Mouse (Mus musculus): ENCODE measurements at regions not wholly inside any gene's neighbourhood (a gene's known extent, or its start where the extent isn't known, plus 50 kb on each side); places are given as distances from the start of the nearest gene placed in this dataset.
A peak's percentile ranks its signal among the peaks of the same experiment; 100 is the strongest.
"Not testable (repeated sequence)": the region's sequence is repeated elsewhere in the genome, so short reads cannot be mapped to it uniquely, and the experiment has no call there.

DNA sequence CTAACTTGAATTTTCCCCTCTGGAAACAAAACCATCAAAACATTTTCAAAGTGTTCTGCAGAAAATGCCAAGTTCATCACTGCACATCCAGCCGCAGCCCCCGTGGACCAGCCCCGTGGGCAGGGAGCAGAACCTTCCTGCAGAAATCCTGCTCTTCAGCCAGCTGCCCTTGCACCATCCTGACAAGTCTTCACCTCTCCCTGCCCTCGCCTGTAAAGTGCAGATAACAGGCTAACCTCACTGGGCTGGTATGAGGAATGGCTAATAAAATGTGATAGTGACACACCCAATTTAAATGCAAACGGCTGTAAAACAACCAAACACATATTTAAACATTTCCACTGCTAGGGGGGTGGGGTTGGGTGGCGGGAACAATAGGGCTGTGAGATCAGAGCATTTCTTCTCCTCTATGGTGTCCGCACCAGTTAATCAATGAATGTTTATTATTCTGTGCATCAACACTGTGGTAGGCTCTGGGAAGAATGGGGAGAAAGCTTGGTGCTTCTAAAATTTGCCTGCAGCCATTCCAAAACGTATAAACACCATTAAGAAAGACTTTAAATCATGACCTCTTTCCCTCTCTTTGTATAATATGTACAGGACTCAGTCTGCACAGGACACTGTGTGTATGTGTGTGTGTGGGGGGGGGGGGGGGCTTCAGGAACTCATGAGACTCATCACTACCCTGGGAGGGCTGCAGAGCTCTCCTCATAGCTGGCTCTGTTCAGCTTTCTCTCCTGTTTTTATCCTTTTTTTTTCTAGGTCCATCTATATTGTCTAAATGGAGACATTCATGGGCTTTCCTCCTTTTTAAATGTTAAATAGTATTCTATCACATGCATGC is 215.1 kb upstream of the Klf3 start:
- Histone ChIP-seq H3K27ac (ENCODE audit: insufficient read depth, low read length) (peak overlapping the region; percentile 58), H3K9me3 (replicated peaks; ENCODE audit: control insufficient read depth, insufficient read depth, low read length, poor library complexity, severe bottlenecking) (no peaks in the 10 kb centered on the region), H3K4me3 (ENCODE audit: low read depth, low read length) (no peak overlapping the region), H3K9ac (ENCODE audit: low read depth, poor library complexity, severe bottlenecking) (no peak overlapping the region), H3K27me3 (ENCODE audit: control insufficient read depth, insufficient read depth, low read length, poor library complexity, severe bottlenecking) (no peaks in the 10 kb centered on the region), H3K36me3 (ENCODE audit: control insufficient read depth, insufficient read depth, low read length, poor library complexity, severe bottlenecking) (no peaks in the 10 kb centered on the region), H3K4me1 (ENCODE audit: control insufficient read depth, insufficient read depth, low read length) (peaks cover 2% of the 10 kb centered on the region)
- no peak for TF ChIP-seq CTCF (IDR thresholded peaks at IDR 0.05; ENCODE audit: low read depth, low read length)
- no peak for TF ChIP-seq EP300 (IDR thresholded peaks at IDR 0.05; ENCODE audit: insufficient read depth, low read depth, low read length)
- no peak for TF ChIP-seq POLR2A (IDR thresholded peaks at IDR 0.05; ENCODE audit: insufficient read depth, low read length)

DNA sequence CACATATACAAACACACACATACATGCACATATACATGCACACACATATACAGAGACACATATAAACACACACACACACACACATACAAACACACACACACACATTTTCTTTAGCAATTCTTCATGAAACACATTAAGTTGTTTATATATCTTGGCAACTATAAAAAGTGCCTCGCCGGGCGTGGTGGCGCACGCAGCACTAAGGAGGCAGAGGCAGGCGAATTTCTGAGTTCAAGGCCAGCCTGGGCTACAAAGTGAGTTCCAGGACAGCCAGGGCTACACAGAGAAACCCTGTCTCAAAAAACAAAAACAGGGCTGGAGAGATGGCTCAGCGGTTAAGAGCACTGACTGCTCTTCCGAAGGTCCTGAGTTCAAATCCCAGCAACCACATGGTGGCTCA is 214.4 kb upstream of the Klf3 start:
- not testable (repeated sequence) for H3K27ac ChIP-seq (ENCODE audit: insufficient read depth, low read length); H3K9ac ChIP-seq (ENCODE audit: low read depth, poor library complexity, severe bottlenecking); H3K36me3 ChIP-seq (ENCODE audit: control insufficient read depth, insufficient read depth, low read length, poor library complexity, severe bottlenecking); H3K4me3 ChIP-seq (ENCODE audit: low read depth, low read length); H3K4me1 ChIP-seq (ENCODE audit: control insufficient read depth, insufficient read depth, low read length); H3K9me3 ChIP-seq (replicated peaks; ENCODE audit: control insufficient read depth, insufficient read depth, low read length, poor library complexity, severe bottlenecking); H3K27me3 ChIP-seq (ENCODE audit: control insufficient read depth, insufficient read depth, low read length, poor library complexity, severe bottlenecking)

DNA sequence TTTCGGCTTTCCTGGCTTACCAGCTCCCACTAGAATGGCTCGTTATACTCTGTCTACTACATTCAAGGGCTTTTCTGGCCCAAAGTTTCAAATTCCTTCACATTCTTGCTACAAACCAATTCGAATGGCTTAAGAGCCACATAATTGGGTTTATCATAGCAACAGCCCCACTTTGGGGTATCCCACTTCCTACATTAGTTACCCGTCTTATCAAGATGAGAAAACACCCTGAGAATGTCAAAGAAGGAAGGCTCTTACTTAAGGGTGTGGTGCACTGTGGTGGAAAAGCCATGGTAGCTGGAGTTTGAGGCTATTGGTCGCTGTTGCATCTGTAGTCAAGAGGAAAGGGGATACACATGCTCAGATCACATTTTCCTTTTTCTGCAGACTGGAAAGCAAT is 213.2 kb upstream of the Klf3 start:
- Histone ChIP-seq H3K9me3 (replicated peaks; ENCODE audit: control insufficient read depth, insufficient read depth, low read length, poor library complexity, severe bottlenecking) (no peaks in the 10 kb centered on the region), H3K27me3 (ENCODE audit: control insufficient read depth, insufficient read depth, low read length, poor library complexity, severe bottlenecking) (no peaks in the 10 kb centered on the region), H3K9ac (ENCODE audit: low read depth, poor library complexity, severe bottlenecking) (no peak overlapping the region), H3K36me3 (ENCODE audit: control insufficient read depth, insufficient read depth, low read length, poor library complexity, severe bottlenecking) (no peaks in the 10 kb centered on the region), H3K4me3 (ENCODE audit: low read depth, low read length) (no peak overlapping the region), H3K27ac (ENCODE audit: insufficient read depth, low read length) (peak overlapping the region; percentile 21; the same call in 1 of the 2 replicates), H3K4me1 (ENCODE audit: control insufficient read depth, insufficient read depth, low read length) (peaks cover 2% of the 10 kb centered on the region)
- no peak for TF ChIP-seq POLR2A (IDR thresholded peaks at IDR 0.05; ENCODE audit: insufficient read depth, low read length)
- no peak for TF ChIP-seq CTCF (IDR thresholded peaks at IDR 0.05; ENCODE audit: low read depth, low read length)
- TF ChIP-seq EP300 (IDR thresholded peaks at IDR 0.05; ENCODE audit: insufficient read depth, low read depth, low read length) = no peak

DNA sequence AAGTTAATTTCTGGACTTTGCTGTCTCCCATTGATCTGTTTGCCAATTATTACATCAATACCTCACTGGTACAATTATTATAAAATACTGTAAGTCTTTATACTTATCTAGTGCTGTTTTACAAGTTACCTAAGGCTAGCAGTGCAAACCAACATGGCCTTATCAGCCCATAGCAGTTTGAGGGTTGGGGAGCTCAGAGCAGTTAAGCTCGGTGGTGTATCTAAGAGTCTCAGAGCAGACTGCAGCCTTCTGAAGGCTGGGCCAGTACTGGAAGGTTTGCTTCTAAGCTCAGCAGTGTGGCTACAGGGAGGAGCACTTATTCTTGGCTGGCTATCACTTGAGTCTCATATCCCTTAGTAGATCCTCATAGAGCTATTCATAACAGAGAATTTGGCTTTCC is 212.4 kb upstream of the Klf3 start:
- no peak overlapping the region for H3K9ac ChIP-seq (ENCODE audit: low read depth, poor library complexity, severe bottlenecking)
- H3K27me3 ChIP-seq (ENCODE audit: control insufficient read depth, insufficient read depth, low read length, poor library complexity, severe bottlenecking) = no peaks in the 10 kb centered on the region
- H3K4me3 ChIP-seq (ENCODE audit: low read depth, low read length) = no peak overlapping the region
- TF ChIP-seq EP300 (IDR thresholded peaks at IDR 0.05; ENCODE audit: insufficient read depth, low read depth, low read length) = no peak
- no peaks in the 10 kb centered on the region for H3K36me3 ChIP-seq (ENCODE audit: control insufficient read depth, insufficient read depth, low read length, poor library complexity, severe bottlenecking)
- no peaks in the 10 kb centered on the region for H3K9me3 ChIP-seq (replicated peaks; ENCODE audit: control insufficient read depth, insufficient read depth, low read length, poor library complexity, severe bottlenecking)
- H3K4me1 ChIP-seq (ENCODE audit: control insufficient read depth, insufficient read depth, low read length) = peaks cover 4% of the 10 kb centered on the region
- H3K27ac ChIP-seq (ENCODE audit: insufficient read depth, low read length) = no peak overlapping the region

DNA sequence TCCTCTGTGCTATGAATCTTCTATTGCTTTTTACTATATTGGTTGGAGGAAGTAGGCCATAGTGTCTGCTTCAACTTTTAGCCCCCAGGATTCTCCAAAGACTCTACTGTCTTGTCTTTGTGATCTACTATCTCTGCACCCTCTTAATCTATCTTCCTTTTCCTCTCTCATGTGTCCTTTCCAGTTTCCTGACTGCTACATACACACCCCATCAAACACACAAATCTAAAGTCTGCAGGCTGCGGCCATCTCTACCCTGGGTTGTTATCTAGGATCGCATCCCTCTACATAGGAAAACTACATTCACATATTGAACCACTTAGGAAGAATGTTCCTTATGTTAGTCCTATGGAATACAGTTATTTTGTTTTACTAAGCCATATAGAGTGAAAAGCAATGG is 211.4 kb upstream of the Klf3 start:
- Histone ChIP-seq H3K36me3 (ENCODE audit: control insufficient read depth, insufficient read depth, low read length, poor library complexity, severe bottlenecking) (no peaks in the 10 kb centered on the region), H3K4me1 (ENCODE audit: control insufficient read depth, insufficient read depth, low read length) (peaks cover 4% of the 10 kb centered on the region), H3K4me3 (ENCODE audit: low read depth, low read length) (no peak overlapping the region), H3K27ac (ENCODE audit: insufficient read depth, low read length) (no peak overlapping the region), H3K9ac (ENCODE audit: low read depth, poor library complexity, severe bottlenecking) (no peak overlapping the region), H3K27me3 (ENCODE audit: control insufficient read depth, insufficient read depth, low read length, poor library complexity, severe bottlenecking) (no peaks in the 10 kb centered on the region), H3K9me3 (replicated peaks; ENCODE audit: control insufficient read depth, insufficient read depth, low read length, poor library complexity, severe bottlenecking) (no peaks in the 10 kb centered on the region)
- TF ChIP-seq POLR2A (IDR thresholded peaks at IDR 0.05; ENCODE audit: insufficient read depth, low read length) (no peak), EP300 (IDR thresholded peaks at IDR 0.05; ENCODE audit: insufficient read depth, low read depth, low read length) (no peak), CTCF (IDR thresholded peaks at IDR 0.05; ENCODE audit: low read depth, low read length) (no peak)

DNA sequence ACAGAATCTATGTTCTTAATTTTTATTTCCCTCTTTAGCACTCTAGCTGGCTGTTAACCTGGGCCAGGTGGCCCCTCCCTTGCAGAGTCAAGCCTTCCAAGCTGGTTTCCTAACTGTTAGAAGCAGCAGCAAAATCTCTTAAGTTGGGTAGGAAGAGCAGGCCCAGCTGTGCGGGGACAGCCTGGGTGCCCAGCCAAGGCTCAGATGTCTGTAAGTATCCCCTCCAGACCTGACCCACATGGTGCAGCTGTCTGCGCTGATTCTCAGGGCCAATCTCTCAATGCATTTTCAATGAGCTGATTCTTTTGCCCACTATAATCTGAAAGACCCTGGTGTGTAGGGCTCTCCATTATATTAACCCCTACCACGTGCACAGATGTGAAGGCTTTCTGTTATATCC is 208.0 kb upstream of the Klf3 start:
- Histone ChIP-seq H3K9ac (ENCODE audit: low read depth, poor library complexity, severe bottlenecking) (no peak overlapping the region), H3K4me3 (ENCODE audit: low read depth, low read length) (no peak overlapping the region), H3K27ac (ENCODE audit: insufficient read depth, low read length) (no peak overlapping the region), H3K4me1 (ENCODE audit: control insufficient read depth, insufficient read depth, low read length) (peaks cover 7% of the 10 kb centered on the region), H3K36me3 (ENCODE audit: control insufficient read depth, insufficient read depth, low read length, poor library complexity, severe bottlenecking) (no peaks in the 10 kb centered on the region), H3K27me3 (ENCODE audit: control insufficient read depth, insufficient read depth, low read length, poor library complexity, severe bottlenecking) (no peaks in the 10 kb centered on the region), H3K9me3 (replicated peaks; ENCODE audit: control insufficient read depth, insufficient read depth, low read length, poor library complexity, severe bottlenecking) (no peaks in the 10 kb centered on the region)
- TF ChIP-seq POLR2A (IDR thresholded peaks at IDR 0.05; ENCODE audit: insufficient read depth, low read length) (no peak), EP300 (IDR thresholded peaks at IDR 0.05; ENCODE audit: insufficient read depth, low read depth, low read length) (no peak), CTCF (IDR thresholded peaks at IDR 0.05; ENCODE audit: low read depth, low read length) (no peak)

Data from ES-Bruce4 (cell line).